Mouse (Mus musculus) forebrain, embryonic 15.5 days (tissue): ENCODE measurements at regions not wholly inside any gene's neighbourhood (a gene's known extent, or its start where the extent isn't known, plus 50 kb on each side); places are given as distances from the start of the nearest gene placed in this dataset.
"Not testable (repeated sequence)": the region's sequence is repeated elsewhere in the genome, so short reads cannot be mapped to it uniquely, and the experiment has no call there.

ENCODE experiments used
- ATAC-seq: fragments of 200-750 bp; cut with Nextera tagmentation; replicated peaks from 2 replicates; pipeline ENCODE4 v1.8.0; 2017; ENCODE audit warnings: mild to moderate bottlenecking, moderate TSS enrichment, moderate library complexity
- H3K27ac ChIP-seq: fragments of 300-500 bp; sonication (generic); replicated peaks from 2 replicates; pipeline ENCODE4 v1.5.1; 2015; ENCODE audit warnings: mild to moderate bottlenecking, inconsistent platforms
- H3K27me3 ChIP-seq: fragments of 300-500 bp; sonication (generic); 2 replicates; pipeline ENCODE4 v1.6.1; 2015; ENCODE audit warnings: inconsistent platforms
- H3K36me3 ChIP-seq: fragments of 300-500 bp; sonication (generic); 2 replicates; pipeline ENCODE4 v1.6.1; 2015; ENCODE audit warnings: mild to moderate bottlenecking, inconsistent platforms
- H3K4me1 ChIP-seq: fragments of 300-500 bp; sonication (generic); 2 replicates; pipeline ENCODE4 v1.6.1; 2015; ENCODE audit warnings: inconsistent platforms
- H3K4me2 ChIP-seq: fragments of 300-500 bp; sonication (generic); replicated peaks from 2 replicates; pipeline ENCODE4 v1.6.1; 2015; ENCODE audit warnings: mild to moderate bottlenecking, inconsistent platforms
- H3K4me3 ChIP-seq: fragments of 300-500 bp; sonication (generic); 2 replicates; pipeline ENCODE4 v1.5.1; 2015; ENCODE audit warnings: mild to moderate bottlenecking, inconsistent platforms
- H3K9ac ChIP-seq: fragments of 300-500 bp; sonication (generic); replicated peaks from 2 replicates; pipeline ENCODE4 v1.6.1; 2015; ENCODE audit warnings: mild to moderate bottlenecking, inconsistent platforms
- H3K9me3 ChIP-seq: fragments of 300-500 bp; sonication (generic); 2 replicates; pipeline ENCODE4 v1.6.1; 2016; ENCODE audit warnings: inconsistent platforms
- WGBS: fragments of 180-500 bp; shearing (Covaris S2); methylation state at CpG from one replicate; pipeline ENCODE4 v1.1.7; 2015; ENCODE audit warnings: mixed read lengths; 5-methylcytosine and 5-hydroxymethylcytosine counted together

GRCm38 (mm10) chr14:17427751-17428150 lies 232.3 kb upstream of the Thrb start:
- no peaks in the 10 kb centered on the region for H3K4me1 ChIP-seq
- H3K4me3 ChIP-seq, result no peak overlapping the region
- WGBS, result 79% methylated on average over 1 of the region's 1 CpGs
- H3K36me3 ChIP-seq, result no peaks in the 10 kb centered on the region
- no peak overlapping the region for H3K9ac ChIP-seq
- H3K27ac ChIP-seq, result no peak overlapping the region
- ATAC-seq, result no peak
- H3K4me2 ChIP-seq, result no peak overlapping the region
- H3K9me3 ChIP-seq, result no peaks in the 10 kb centered on the region
- no peaks in the 10 kb centered on the region for H3K27me3 ChIP-seq

GRCm38 (mm10) chr14:17429157-17429556 lies 230.9 kb upstream of the Thrb start:
- 83% methylated on average over 3 of the region's 3 CpGs for WGBS
- H3K4me3 ChIP-seq, result no peak overlapping the region
- no peak overlapping the region for H3K27ac ChIP-seq
- H3K27me3 ChIP-seq, result no peaks in the 10 kb centered on the region
- H3K9me3 ChIP-seq, result no peaks in the 10 kb centered on the region
- H3K4me1 ChIP-seq, result no peaks in the 10 kb centered on the region
- no peak overlapping the region for H3K9ac ChIP-seq
- no peak for ATAC-seq
- H3K4me2 ChIP-seq, result no peak overlapping the region
- no peaks in the 10 kb centered on the region for H3K36me3 ChIP-seq

- Histone ChIP-seq H3K4me2 (no peak overlapping the region), H3K27ac (no peak overlapping the region), H3K27me3 (no peaks in the 10 kb centered on the region), H3K36me3 (no peaks in the 10 kb centered on the region), H3K9me3 (no peaks in the 10 kb centered on the region), H3K4me3 (no peak overlapping the region), H3K4me1 (no peaks in the 10 kb centered on the region), H3K9ac (no peak overlapping the region)
- ATAC-seq, result no peak
- WGBS, result 83% methylated on average over 1 of the region's 1 CpGs
These were observed 226.7 kb upstream of the Thrb start for GRCm38 (mm10) chr14:17433346-17433745.

DNA sequence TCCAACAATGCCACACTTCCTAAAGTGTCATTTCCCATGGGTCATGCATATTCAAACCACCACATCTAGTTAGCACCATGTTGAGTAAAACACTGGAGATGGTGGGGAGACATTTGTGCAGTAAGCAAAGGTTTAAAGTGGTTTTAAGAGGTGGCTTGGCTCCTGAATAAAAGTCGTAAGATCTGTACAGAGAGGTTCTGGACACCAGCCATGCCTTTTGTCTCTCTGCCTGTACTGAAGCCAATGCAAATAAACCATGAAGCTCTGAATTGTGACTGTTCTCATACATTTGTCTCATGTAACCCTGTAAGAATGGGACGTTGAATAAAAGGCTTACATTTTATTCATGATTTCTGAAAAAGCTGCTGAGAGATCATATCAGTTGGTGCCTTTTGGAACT lies 202.1 kb upstream of the Thrb start:
- no peaks in the 10 kb centered on the region for H3K9me3 ChIP-seq
- 38% methylated on average over 2 of the region's 2 CpGs for WGBS
- ATAC-seq, result no peak
- H3K4me1 ChIP-seq, result no peaks in the 10 kb centered on the region
- no peaks in the 10 kb centered on the region for H3K27me3 ChIP-seq
- H3K36me3 ChIP-seq, result no peaks in the 10 kb centered on the region
- no peak overlapping the region for H3K27ac ChIP-seq
- H3K9ac ChIP-seq, result no peak overlapping the region
- H3K4me2 ChIP-seq, result no peak overlapping the region
- H3K4me3 ChIP-seq, result no peak overlapping the region

DNA sequence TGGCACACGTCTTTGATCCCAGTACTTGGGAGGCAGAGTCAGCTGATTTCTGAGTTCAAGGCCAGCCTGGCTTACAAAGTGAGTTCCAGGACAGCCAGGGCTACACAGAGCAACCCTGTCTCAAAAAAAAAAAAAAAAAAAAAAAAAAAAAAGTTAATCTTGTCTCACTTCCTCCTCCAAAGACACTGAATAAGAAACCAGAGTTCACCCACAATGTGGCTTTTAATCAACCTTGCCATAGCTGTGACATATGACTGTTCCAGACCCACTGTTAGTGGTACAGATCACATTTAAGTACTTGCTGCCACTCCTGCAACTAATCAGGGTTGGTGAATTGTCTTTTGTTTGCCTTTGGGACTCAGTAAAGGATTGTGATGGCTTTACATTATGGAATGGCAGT lies 181.1 kb upstream of the Thrb start:
- Histone ChIP-seq H3K4me3 (no peak overlapping the region), H3K4me2 (no peak overlapping the region), H3K9me3 (no peaks in the 10 kb centered on the region), H3K27ac (no peak overlapping the region), H3K27me3 (no peaks in the 10 kb centered on the region), H3K4me1 (no peaks in the 10 kb centered on the region), H3K9ac (no peak overlapping the region), H3K36me3 (no peaks in the 10 kb centered on the region)
- WGBS, result 93% methylated on average over 1 of the region's 1 CpGs
- ATAC-seq, result no peak

DNA sequence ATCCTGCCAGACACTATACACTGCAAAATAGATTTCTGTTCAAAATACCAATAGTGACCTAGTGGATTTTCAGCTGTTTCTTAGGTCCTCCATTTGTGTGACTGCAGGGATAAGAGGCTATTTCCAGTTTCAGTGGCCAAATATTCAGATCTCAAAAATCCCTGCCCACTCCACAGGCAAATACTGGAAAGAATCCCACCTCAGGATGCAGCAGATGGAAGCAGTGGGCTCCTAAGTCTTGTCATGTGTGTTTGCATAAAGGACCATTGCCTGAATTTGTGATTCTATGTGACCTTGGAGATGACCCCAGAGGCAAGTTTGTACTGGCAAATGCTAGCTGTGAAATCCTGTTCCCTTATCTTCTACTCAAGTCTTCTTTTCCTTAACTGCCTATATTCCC lies 175.2 kb upstream of the Thrb start:
- Histone ChIP-seq H3K36me3 (no peaks in the 10 kb centered on the region), H3K4me1 (no peaks in the 10 kb centered on the region), H3K4me2 (no peak overlapping the region), H3K9ac (no peak overlapping the region), H3K27ac (no peak overlapping the region), H3K27me3 (no peaks in the 10 kb centered on the region), H3K9me3 (no peaks in the 10 kb centered on the region), H3K4me3 (no peak overlapping the region)
- no peak for ATAC-seq

DNA sequence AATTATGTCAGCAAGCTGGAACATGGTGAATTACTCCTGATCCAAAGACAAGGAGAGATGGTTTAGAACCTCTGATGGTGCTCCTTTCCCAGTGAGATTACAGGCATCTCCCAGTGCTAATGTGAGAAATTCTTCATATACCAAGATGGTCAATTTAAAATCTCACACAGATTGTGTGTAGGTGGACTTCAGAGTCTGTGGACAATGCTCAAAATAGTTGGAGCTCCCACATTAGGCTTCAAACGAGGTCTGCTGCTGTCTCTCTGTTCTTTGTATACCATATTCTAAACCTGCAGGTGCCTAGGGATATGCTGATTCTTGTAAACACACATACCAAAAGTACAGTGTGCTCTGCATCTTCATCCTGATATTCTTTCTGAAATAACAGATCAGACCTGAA lies 146.3 kb upstream of the Thrb start:
- 56% methylated on average over 1 of the region's 1 CpGs for WGBS
- no peak for ATAC-seq
- H3K4me2 ChIP-seq, result no peak overlapping the region

DNA sequence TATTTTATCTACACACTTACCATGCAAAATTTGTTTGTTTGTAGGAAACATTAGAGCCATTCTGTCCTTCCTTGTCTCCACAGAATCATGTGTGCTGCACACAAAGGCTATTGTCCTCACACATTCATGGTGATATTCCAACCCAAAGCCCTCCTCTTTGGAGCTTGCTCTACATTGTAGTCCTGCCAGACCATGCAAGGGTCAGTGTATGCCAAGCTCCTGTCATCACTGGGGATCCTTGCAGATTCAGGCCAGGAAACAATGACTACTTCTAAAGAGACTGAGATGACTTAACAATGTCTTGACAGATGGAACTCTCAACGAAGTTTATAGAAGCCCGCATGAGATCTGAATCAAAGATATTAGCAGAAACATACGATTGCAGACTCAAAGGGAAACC lies 137.4 kb upstream of the Thrb start:
- Histone ChIP-seq H3K4me3 (no peak overlapping the region), H3K27ac (no peak overlapping the region), H3K4me1 (no peaks in the 10 kb centered on the region), H3K9ac (no peak overlapping the region), H3K36me3 (no peaks in the 10 kb centered on the region), H3K4me2 (no peak overlapping the region), H3K9me3 (no peaks in the 10 kb centered on the region), H3K27me3 (no peaks in the 10 kb centered on the region)
- no peak for ATAC-seq
- WGBS, result 87% methylated on average over 3 of the region's 3 CpGs

More for the DNA sequence above, 146.3 kb upstream of the Thrb start:
- H3K4me1 ChIP-seq, result no peaks in the 10 kb centered on the region
- no peaks in the 10 kb centered on the region for H3K9me3 ChIP-seq
- no peak overlapping the region for H3K27ac ChIP-seq
- H3K4me3 ChIP-seq, result no peak overlapping the region
- no peak overlapping the region for H3K9ac ChIP-seq
- H3K27me3 ChIP-seq, result no peaks in the 10 kb centered on the region
- H3K36me3 ChIP-seq, result no peaks in the 10 kb centered on the region

- Histone ChIP-seq H3K4me1 (no peaks in the 10 kb centered on the region), H3K36me3 (no peaks in the 10 kb centered on the region), H3K4me2 (no peak overlapping the region), H3K4me3 (no peak overlapping the region), H3K9ac (no peak overlapping the region), H3K27me3 (no peaks in the 10 kb centered on the region), H3K9me3 (no peaks in the 10 kb centered on the region), H3K27ac (no peak overlapping the region)
- 91% methylated on average over 4 of the region's 4 CpGs for WGBS
- ATAC-seq, result no peak
These were observed 136.1 kb upstream of the Thrb start for GRCm38 (mm10) chr14:17523916-17524315.

- H3K36me3 ChIP-seq, result no peaks in the 10 kb centered on the region
- H3K9me3 ChIP-seq, result no peaks in the 10 kb centered on the region
- no peak overlapping the region for H3K4me2 ChIP-seq
- no peak overlapping the region for H3K27ac ChIP-seq
- H3K4me3 ChIP-seq, result no peak overlapping the region
- no peak overlapping the region for H3K9ac ChIP-seq
- H3K4me1 ChIP-seq, result no peaks in the 10 kb centered on the region
- no peaks in the 10 kb centered on the region for H3K27me3 ChIP-seq
- 85% methylated on average over 1 of the region's 1 CpGs for WGBS
- no peak for ATAC-seq
These were observed 120.7 kb upstream of the Thrb start for GRCm38 (mm10) chr14:17539322-17539721.

- Histone ChIP-seq H3K36me3 (no peaks in the 10 kb centered on the region), H3K27ac (no peak overlapping the region), H3K9me3 (no peaks in the 10 kb centered on the region), H3K4me1 (no peaks in the 10 kb centered on the region), H3K4me3 (no peak overlapping the region), H3K9ac (no peak overlapping the region), H3K27me3 (no peaks in the 10 kb centered on the region), H3K4me2 (no peak overlapping the region)
- peak; percentile 52 for ATAC-seq
- WGBS, result 84% methylated on average over 1 of the region's 1 CpGs
These were observed 103.6 kb upstream of the Thrb start for GRCm38 (mm10) chr14:17556458-17556857.

DNA sequence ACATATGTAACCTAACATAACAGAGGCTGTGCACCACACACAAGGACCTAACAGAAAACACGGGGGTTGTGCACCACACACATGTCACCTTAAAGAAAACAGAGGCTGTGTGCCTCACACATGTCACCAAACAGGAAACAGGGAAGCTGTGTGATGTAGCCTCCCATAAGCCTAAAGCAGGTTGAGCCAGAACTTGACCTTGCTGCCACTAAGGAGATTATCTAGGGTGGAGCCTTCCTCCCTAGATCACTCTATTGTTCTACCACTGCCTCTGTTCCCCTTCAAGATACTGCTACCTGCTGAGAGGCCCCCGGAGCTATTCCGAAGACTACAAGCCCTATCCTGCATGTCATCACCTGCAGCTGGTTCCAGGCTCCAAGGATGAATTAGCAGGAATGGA lies 100.1 kb upstream of the Thrb start:
- WGBS, result 46% methylated on average over 3 of the region's 3 CpGs

GRCm38 (mm10) chr14:17567927-17568326 lies 92.1 kb upstream of the Thrb start:
- no peak overlapping the region for H3K4me3 ChIP-seq
- no peak overlapping the region for H3K27ac ChIP-seq
- H3K36me3 ChIP-seq, result no peaks in the 10 kb centered on the region
- H3K4me1 ChIP-seq, result no peaks in the 10 kb centered on the region
- 42% methylated on average over 1 of the region's 1 CpGs for WGBS
- no peak overlapping the region for H3K9ac ChIP-seq
- no peak overlapping the region for H3K4me2 ChIP-seq
- no peaks in the 10 kb centered on the region for H3K27me3 ChIP-seq
- no peaks in the 10 kb centered on the region for H3K9me3 ChIP-seq
- ATAC-seq, result 0 out of 2 replicates have a peak, but pooled peaks have one; percentile 51

More for the DNA sequence above, 100.1 kb upstream of the Thrb start:
- H3K4me3 ChIP-seq, H3K9ac ChIP-seq, H3K9me3 ChIP-seq, H3K4me2 ChIP-seq, H3K27ac ChIP-seq, ATAC-seq, H3K27me3 ChIP-seq, H3K4me1 ChIP-seq, H3K36me3 ChIP-seq: not testable (repeated sequence)
